Mouse (Mus musculus) bone marrow, adult 2 months (tissue): ENCODE results near the gene Timp3.

ENCODE experiments used
- CTCF ChIP-seq: fragments of 200-500 bp; IDR thresholded peaks from 2 replicates; pipeline ENCODE4 v1.5.1; 2011; ENCODE audit warnings: low read length, control low read depth; ENCODE audit not compliant: control insufficient read depth, insufficient read depth
- POLR2A ChIP-seq: fragments of 200-500 bp; IDR thresholded peaks from 2 replicates; pipeline ENCODE4 v1.6.1; 2011; ENCODE audit warnings: low read depth, mild to moderate bottlenecking, control low read depth, low read length, borderline replicate concordance; ENCODE audit not compliant: control insufficient read depth

GRCm38 (mm10) chr10:86302318-86302648 lies 2.1 kb downstream of the Timp3 start:
- TF ChIP-seq CTCF, result no peak
- TF ChIP-seq POLR2A, result no peak
